Mouse (Mus musculus): ENCODE results near the gene Mef2a.

DNA sequence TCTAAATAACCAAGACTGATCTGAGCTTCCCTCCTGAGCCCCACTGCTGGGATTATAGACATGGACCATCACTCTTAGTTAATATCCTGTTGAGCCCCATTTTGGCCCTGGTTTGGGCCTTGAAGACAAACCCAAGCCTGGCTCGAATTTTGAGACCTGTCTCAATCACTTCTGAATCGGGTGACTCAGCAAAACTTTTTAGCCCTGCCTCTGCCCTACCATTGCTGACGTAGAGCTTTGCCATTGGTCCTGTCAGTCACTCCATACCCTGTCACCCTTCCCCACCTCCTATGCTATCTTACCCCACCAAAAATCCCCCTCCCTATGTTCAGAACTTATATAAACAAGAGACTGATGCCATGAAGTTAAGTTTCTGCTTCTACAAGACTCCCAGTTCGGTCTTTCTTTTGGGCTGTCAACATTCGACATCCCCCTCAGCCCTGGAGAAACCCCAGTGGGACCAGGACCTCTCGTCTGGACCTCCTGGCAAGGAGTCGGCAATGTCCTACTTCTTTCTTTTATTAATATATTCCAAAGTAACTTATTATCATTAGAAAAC is 30.5 kb downstream of the Mef2a start:
- TF ChIP-seq CTCF (IDR thresholded peaks at IDR 0.05; ENCODE audit: insufficient read depth, low read length): no peak
- TF ChIP-seq POLR2A (IDR thresholded peaks at IDR 0.05; ENCODE audit: borderline replicate concordance, extremely low read depth, low read depth, low read length): no peak

Data from lung, adult 2 months (tissue).